Mouse (Mus musculus): ENCODE results near the gene Ptprr.

DNA sequence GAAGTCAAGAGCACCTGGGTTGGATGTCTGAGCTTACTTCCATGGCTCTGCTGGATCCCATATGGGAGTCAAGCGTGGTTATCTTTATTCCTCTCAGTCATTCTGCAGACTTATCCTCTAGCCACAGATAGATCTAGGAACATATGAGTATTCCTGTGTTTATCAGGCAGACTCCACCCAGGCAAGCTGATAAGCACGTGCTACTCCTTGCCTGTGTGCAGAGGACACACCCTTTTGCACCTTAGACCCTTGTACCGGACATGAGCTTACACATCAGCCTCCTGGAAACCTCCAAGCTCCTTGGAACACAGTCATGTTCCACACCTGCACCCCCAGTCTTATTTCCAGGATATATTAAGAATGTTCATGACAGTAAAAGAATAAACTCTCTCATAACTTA is 165.2 kb downstream of the Ptprr start:
- TF ChIP-seq CTCF (IDR thresholded peaks at IDR 0.05) (no peak), EP300 (IDR thresholded peaks at IDR 0.05) (no peak)
